In the genomic region with DNA sequence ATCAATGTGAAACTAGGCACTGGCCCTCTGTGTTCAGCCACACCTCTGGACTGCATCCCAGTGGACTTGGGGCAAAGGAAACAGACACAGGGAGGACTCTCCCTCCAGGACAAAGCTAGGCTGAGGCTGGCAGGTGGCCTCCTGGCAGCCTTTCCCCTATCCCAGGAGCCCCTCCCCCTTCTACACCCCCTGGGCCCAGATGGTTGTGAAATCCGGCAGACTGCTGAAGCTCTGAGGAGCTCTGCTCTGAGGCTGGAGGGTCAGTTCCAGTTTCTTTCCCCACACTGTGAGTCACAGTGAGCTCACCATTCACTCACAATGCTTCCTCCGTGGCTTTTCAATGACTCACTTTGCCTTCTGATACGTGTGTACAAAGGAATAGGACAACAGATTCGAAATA, we compare ENCODE assay signal across 8 mouse cellular contexts. TPM values are rescaled to one million over a fixed set of nuclear protein-coding genes. Genes with fewer than 3 reads are reported as not detected.
DNase-seq lines count a peak whose midpoint lies in the region; ATAC-seq and TF ChIP-seq lines count a peak whose summit lies in the region.

No protein-coding gene starts in this region.

- H3K9ac ChIP-seq in kidney, embryonic 16.5 days (replicated peaks; ENCODE audit: low read length): no peak overlapping the region
- H3K9ac ChIP-seq in heart, adult 2 months (ENCODE audit: low read depth, low read length): no peak overlapping the region
- H3K9ac ChIP-seq in lung, embryonic 15.5 days: no peak overlapping the region

- no peak overlapping the region for H3K4me3 ChIP-seq in kidney, embryonic 16.5 days (ENCODE audit: low read length)
- no peak overlapping the region for H3K4me3 ChIP-seq in heart, adult 2 months
- no peak overlapping the region for H3K4me3 ChIP-seq in lung, embryonic 15.5 days

- intact Hi-C loops in heart, adult 2 months (cut with DNase I): loop anchor here (2.0 kb wide), 1 partner anchor 52 kb away; the partner anchor contains the start of gene Il6ra

- no peaks in the 10 kb centered on the region for H3K27me3 ChIP-seq in kidney, embryonic 16.5 days (ENCODE audit: insufficient read depth, low read length)
- no peaks in the 10 kb centered on the region for H3K27me3 ChIP-seq in heart, adult 2 months (ENCODE audit: control insufficient read depth, insufficient read depth, low read length)
- no peaks in the 10 kb centered on the region for H3K27me3 ChIP-seq in lung, embryonic 15.5 days

- no peak overlapping the region for H3K27ac ChIP-seq in kidney, embryonic 16.5 days (ENCODE audit: low read length)
- H3K27ac ChIP-seq in heart, adult 2 months: peak overlapping the region; percentile 74
- H3K27ac ChIP-seq in lung, embryonic 15.5 days: 0 out of 2 replicates have a peak overlapping the region, but pooled peaks have one; percentile 15

- no peak for TF ChIP-seq POLR2A in brain, embryonic 14.5 days (IDR thresholded peaks at IDR 0.05; ENCODE audit: borderline replicate concordance, extremely low read depth, insufficient read depth, insufficient read length, poor library complexity, severe bottlenecking)
- no peak for TF ChIP-seq POLR2A in heart, adult 2 months (IDR thresholded peaks at IDR 0.05; ENCODE audit: insufficient read depth, low read depth, low read length)

- no peak for ATAC-seq in kidney, embryonic 16.5 days (ENCODE audit: low FRiP score, low TSS enrichment)
- peak; percentile 43; the same call in 1 of the 2 replicates for ATAC-seq in lung, embryonic 15.5 days (ENCODE audit: borderline replicate concordance, extremely low read depth, low FRiP score, low TSS enrichment)

- 20% methylated on average over 4 of the region's 4 CpGs for WGBS in kidney, embryonic 16.5 days
- WGBS in heart, adult 2 months: 19% methylated on average over 4 of the region's 4 CpGs
- WGBS in lung, embryonic 15.5 days: 25% methylated on average over 4 of the region's 4 CpGs

- peak; percentile 64; the same call in 1 of the 2 replicates for TF ChIP-seq EP300 in heart, adult 2 months (IDR thresholded peaks at IDR 0.05; ENCODE audit: insufficient read depth, low read depth, low read length)

- TF ChIP-seq CTCF in brain, embryonic 14.5 days (IDR thresholded peaks at IDR 0.05; ENCODE audit: borderline replicate concordance, extremely low read depth, insufficient read depth, insufficient read length): no peak
- TF ChIP-seq CTCF in heart, adult 2 months (IDR thresholded peaks at IDR 0.05): no peak

- no peaks in the 10 kb centered on the region for H3K9me3 ChIP-seq in kidney, embryonic 16.5 days (ENCODE audit: low read length)
- no peaks in the 10 kb centered on the region for H3K9me3 ChIP-seq in lung, embryonic 15.5 days

- H3K4me2 ChIP-seq in kidney, embryonic 16.5 days (replicated peaks; ENCODE audit: low read depth, low read length): no peak overlapping the region
- H3K4me2 ChIP-seq in lung, embryonic 15.5 days: no peak overlapping the region

- H3K79me2 ChIP-seq in heart, adult 2 months (replicated peaks; ENCODE audit: control insufficient read depth, insufficient read depth, low read length): no peaks in the 10 kb centered on the region

- H3K4me1 ChIP-seq in kidney, embryonic 16.5 days (ENCODE audit: insufficient read depth, low read length): peaks cover 19% of the 10 kb centered on the region; the same call in 1 of the 2 replicates
- H3K4me1 ChIP-seq in heart, adult 2 months (ENCODE audit: control insufficient read depth, insufficient read depth, low read length): peaks cover 19% of the 10 kb centered on the region
- H3K4me1 ChIP-seq in lung, embryonic 15.5 days: peaks cover 13% of the 10 kb centered on the region

- peak; percentile 58 for DNase-seq in kidney, adult 18-20 months
- DNase-seq in brain, embryonic 14.5 days (ENCODE audit: low read depth): peak; percentile 86
- peak; percentile 86 to 88 for DNase-seq in heart, adult 2 months
- DNase-seq in kidney, adult 9 months: peak; percentile 43
- DNase-seq in retina, embryonic 14.5 days (ENCODE audit: low spot score): peak; percentile 60
- no peak for DNase-seq in spleen, postnatal 36 days (ENCODE audit: low spot score in 2 of 2)

- peaks cover 5% of the 10 kb centered on the region; the same call in 1 of the 2 replicates for H3K36me3 ChIP-seq in kidney, embryonic 16.5 days (ENCODE audit: insufficient read depth, low read length)
- peaks cover 10% of the 10 kb centered on the region for H3K36me3 ChIP-seq in heart, adult 2 months (ENCODE audit: control insufficient read depth, insufficient read depth, low read length)
- 0 out of 2 replicates have a peak, but pooled peaks cover 7% of the 10 kb centered on the region for H3K36me3 ChIP-seq in lung, embryonic 15.5 days

RNA-seq across cellular contexts. Expression of gene She, which starts 29.9 kb away (rescaled TPM):
- 6.7 and 7.8 TPM in 2 replicates for polyA plus RNA-seq in kidney, embryonic 16.5 days (2015; fragmentation: Nextera tagmentation; extraction: Ambion mirVana)
- polyA plus RNA-seq in brain, embryonic 14.5 days (2012; rRNA removed): 0.77 and 2.0 TPM in 2 replicates
- total RNA-seq in heart, adult 2 months (2021): 10 to 100 TPM; 12.3 to 13.3 TPM
- 3.4 and 7.7 TPM in 2 replicates for polyA plus RNA-seq in heart, adult 2 months (2012; rRNA removed)
- polyA plus RNA-seq in lung, embryonic 15.5 days (2015; fragmentation: Nextera tagmentation; extraction: Ambion mirVana): 9.9 and 10.1 TPM in 2 replicates

RNA-seq across cellular contexts. Expression of gene Il6ra, which starts 51.9 kb away (rescaled TPM):
- polyA plus RNA-seq in kidney, embryonic 16.5 days (2015; fragmentation: Nextera tagmentation; extraction: Ambion mirVana): 0.84 and 0.91 TPM in 2 replicates
- 0.45 and 0.93 TPM in 2 replicates for polyA plus RNA-seq in brain, embryonic 14.5 days (2012; rRNA removed)
- total RNA-seq in heart, adult 2 months (2021): 1 to 10 TPM; 4.3 to 4.8 TPM
- polyA plus RNA-seq in heart, adult 2 months (2012; rRNA removed): 2.5 and 2.8 TPM in 2 replicates
- polyA plus RNA-seq in lung, embryonic 15.5 days (2015; fragmentation: Nextera tagmentation; extraction: Ambion mirVana): 3.6 TPM in 2 replicates

Comparison
In these comparisons a context has a peak if more than half of its experiments do, and no peak if none do; other contexts are left out.
1. DNase-seq: peak in kidney, adult 18-20 months (single experiment), brain, embryonic 14.5 days (single experiment), heart, adult 2 months (2 of 2), kidney, adult 9 months (single experiment) and retina, embryonic 14.5 days (single experiment); none in spleen, postnatal 36 days (0 of 2).